Comparison of ENCODE assay signal across 8 mouse cellular contexts in genomic region chr2:56454611-56455066, GRCm38 (mm10).
DNase-seq lines count a peak whose midpoint lies in the region; ATAC-seq lines count a peak whose summit lies in the region.

No protein-coding gene starts in this region.

- peak overlapping the region; percentile 53 for H3K4me2 ChIP-seq in hindbrain, embryonic 14.5 days (replicated peaks)
- peak overlapping the region; percentile 46 for H3K4me2 ChIP-seq in neural tube, embryonic 14.5 days (ENCODE audit: low read depth, low read length)

- ATAC-seq in hindbrain, embryonic 14.5 days (ENCODE audit: low FRiP score): peak; percentile 75
- peak; percentile 67 for ATAC-seq in neural tube, embryonic 14.5 days (ENCODE audit: low read depth)

- peak overlapping the region; percentile 22 for H3K4me3 ChIP-seq in hindbrain, embryonic 14.5 days (replicated peaks; ENCODE audit: low read length)
- H3K4me3 ChIP-seq in neural tube, embryonic 14.5 days (ENCODE audit: low read depth, low read length): peak overlapping the region; percentile 21

- WGBS in hindbrain, embryonic 14.5 days: 4% methylated on average over 11 of the region's 11 CpGs
- 5% methylated on average over 11 of the region's 11 CpGs for WGBS in neural tube, embryonic 14.5 days

- H3K27ac ChIP-seq in hindbrain, embryonic 14.5 days: peak overlapping the region; percentile 26; the same call in 1 of the 2 replicates
- H3K27ac ChIP-seq in neural tube, embryonic 14.5 days (ENCODE audit: low read depth, low read length): no peak overlapping the region

- H3K4me1 ChIP-seq in hindbrain, embryonic 14.5 days (replicated peaks; ENCODE audit: control insufficient read depth, insufficient read depth, low read length): peaks cover 19% of the 10 kb centered on the region; the same call in 1 of the 2 replicates
- H3K4me1 ChIP-seq in neural tube, embryonic 14.5 days (ENCODE audit: control insufficient read depth, insufficient read depth, low read length): 0 out of 2 replicates have a peak, but pooled peaks cover 2% of the 10 kb centered on the region

- H3K27me3 ChIP-seq in hindbrain, embryonic 14.5 days (ENCODE audit: control insufficient read depth, insufficient read depth, low read length): no peaks in the 10 kb centered on the region
- no peaks in the 10 kb centered on the region for H3K27me3 ChIP-seq in neural tube, embryonic 14.5 days (ENCODE audit: control insufficient read depth, insufficient read depth, low read length)

- H3K36me3 ChIP-seq in hindbrain, embryonic 14.5 days (replicated peaks; ENCODE audit: control insufficient read depth, insufficient read depth): no peaks in the 10 kb centered on the region
- no peaks in the 10 kb centered on the region for H3K36me3 ChIP-seq in neural tube, embryonic 14.5 days (ENCODE audit: control insufficient read depth, insufficient read depth, low read length)

- H3K9me3 ChIP-seq in hindbrain, embryonic 14.5 days (ENCODE audit: control insufficient read depth, low read length): no peaks in the 10 kb centered on the region
- H3K9me3 ChIP-seq in neural tube, embryonic 14.5 days (ENCODE audit: control insufficient read depth, low read length): no peaks in the 10 kb centered on the region

- peak; percentile 50 to 61 for DNase-seq in cerebellum, postnatal 14 days
- no peak for DNase-seq in cerebellum, adult 9-10 months
- DNase-seq in left cerebral cortex, postnatal 4 days: peak; percentile 41
- DNase-seq in left cerebral cortex, adult 18-20 months (ENCODE audit: low spot score in 2 of 2): no peak
- peak; percentile 40 for DNase-seq in hindbrain, embryonic 14.5 days (ENCODE audit: low spot score)
- no peak for DNase-seq in thymus, postnatal 36 days
- DNase-seq in adrenal gland, postnatal 25 days: no peak

- intact Hi-C loops in left cerebral cortex, postnatal 4 days (cut with DNase I): no loop called here

- peak overlapping the region; percentile 44 for H3K9ac ChIP-seq in hindbrain, embryonic 14.5 days
- H3K9ac ChIP-seq in neural tube, embryonic 14.5 days (replicated peaks; ENCODE audit: low read depth, low read length): no peak overlapping the region; the same call in 1 of the 2 replicates

Comparison
In these comparisons a context has a peak if more than half of its experiments do, and no peak if none do; other contexts are left out.
1. DNase-seq: peak in cerebellum, postnatal 14 days (2 of 2), left cerebral cortex, postnatal 4 days (single experiment) and hindbrain, embryonic 14.5 days (single experiment); none in cerebellum, adult 9-10 months (single experiment), left cerebral cortex, adult 18-20 months (0 of 2), thymus, postnatal 36 days (0 of 2) and adrenal gland, postnatal 25 days (single experiment).